Mouse (Mus musculus) embryonic facial prominence, embryonic 10.5 days (tissue): ENCODE results near the gene Ctnnal1. TPM values are rescaled to one million over a fixed set of nuclear protein-coding genes. Genes with fewer than 3 reads are reported as not detected.
A peak's percentile ranks its signal among the peaks of the same experiment; 100 is the strongest.

ENCODE experiments used
- DNase-seq: peaks from one replicate; pipeline ENCODE4 v3.0.0-alpha.2; 2017; ENCODE audit warnings: low spot score
- H3K27ac ChIP-seq: fragments of 300-500 bp; sonication (generic); replicated peaks from 2 replicates; pipeline ENCODE4 v1.5.1; 2016; ENCODE audit warnings: mild to moderate bottlenecking
- H3K27me3 ChIP-seq: fragments of 300-500 bp; sonication (generic); replicated peaks from 2 replicates; pipeline ENCODE4 v1.6.1; 2016; ENCODE audit warnings: low read depth, mild to moderate bottlenecking; ENCODE audit not compliant: poor library complexity, severe bottlenecking
- H3K36me3 ChIP-seq: fragments of 300-500 bp; sonication (generic); replicated peaks from 2 replicates; pipeline ENCODE4 v1.6.1; 2016; ENCODE audit warnings: mild to moderate bottlenecking, moderate library complexity
- H3K4me1 ChIP-seq: fragments of 300-500 bp; sonication (generic); 2 replicates; pipeline ENCODE4 v1.6.1; 2016
- H3K4me3 ChIP-seq: fragments of 300-500 bp; sonication (generic); 2 replicates; pipeline ENCODE4 v1.5.1; 2016; ENCODE audit warnings: mild to moderate bottlenecking, moderate library complexity
- H3K9me3 ChIP-seq: fragments of 300-500 bp; sonication (generic); 2 replicates; pipeline ENCODE4 v1.6.1; 2016; ENCODE audit warnings: mild to moderate bottlenecking
- WGBS: fragments of 180-500 bp; shearing (Covaris S2); methylation state at CpG from one replicate; pipeline ENCODE4 v1.1.7; 2016; 5-methylcytosine and 5-hydroxymethylcytosine counted together
- polyA plus RNA-seq: library from polyadenylated mRNA; unstranded; fragments of >200 nt; fragmentation: Nextera tagmentation; extraction: Ambion mirVana; gene quantifications from 2 replicates; pipeline ENCODE4 v1.2.1, GENCODE M21; 2016

Ctnnal1 gene
- polyA plus RNA-seq, 1 experiment from 2014 or later: 37.1 TPM

- H3K36me3 ChIP-seq: no peaks in the 10 kb centered on the region
- no peaks in the 10 kb centered on the region for H3K9me3 ChIP-seq
- peaks cover 8% of the 10 kb centered on the region; the same call in 1 of the 2 replicates for H3K4me1 ChIP-seq
- DNase-seq: no peak
- no peaks in the 10 kb centered on the region for H3K27me3 ChIP-seq
- no peak overlapping the region for H3K4me3 ChIP-seq
- no peak overlapping the region for H3K27ac ChIP-seq
- 87% methylated on average over 8 of the region's 8 CpGs for WGBS
Observed at GRCm38 (mm10) chr4:56856371-56856949, 8.5 kb downstream of the Ctnnal1 start.

GRCm38 (mm10) chr4:56855935-56856334, 9.1 kb downstream of the Ctnnal1 start:
- Histone ChIP-seq H3K27me3 (no peaks in the 10 kb centered on the region), H3K4me1 (peaks cover 12% of the 10 kb centered on the region), H3K4me3 (no peak overlapping the region), H3K36me3 (no peaks in the 10 kb centered on the region), H3K27ac (no peak overlapping the region), H3K9me3 (no peaks in the 10 kb centered on the region)
- no peak for DNase-seq
- 97% methylated on average over 5 of the region's 5 CpGs for WGBS

GRCm38 (mm10) chr4:56850724-56851123, 14.3 kb downstream of the Ctnnal1 start:
- Histone ChIP-seq H3K9me3 (no peaks in the 10 kb centered on the region), H3K4me1 (peaks cover 9% of the 10 kb centered on the region), H3K4me3 (no peak overlapping the region), H3K27ac (no peak overlapping the region), H3K27me3 (no peaks in the 10 kb centered on the region), H3K36me3 (peaks cover 12% of the 10 kb centered on the region)
- DNase-seq: peak; percentile 26
- 32% methylated on average over 6 of the region's 6 CpGs for WGBS

- Histone ChIP-seq H3K4me1 (peaks cover 9% of the 10 kb centered on the region), H3K9me3 (peaks cover 10% of the 10 kb centered on the region; the same call in 1 of the 2 replicates), H3K27ac (no peak overlapping the region), H3K36me3 (peaks cover 36% of the 10 kb centered on the region), H3K27me3 (no peaks in the 10 kb centered on the region), H3K4me3 (no peak overlapping the region)
- 84% methylated on average over 6 of the region's 6 CpGs for whole genome bisulfite sequencing
- no peak for DNase-seq
Observed at GRCm38 (mm10) chr4:56848044-56848443, 16.9 kb downstream of the Ctnnal1 start.

DNA sequence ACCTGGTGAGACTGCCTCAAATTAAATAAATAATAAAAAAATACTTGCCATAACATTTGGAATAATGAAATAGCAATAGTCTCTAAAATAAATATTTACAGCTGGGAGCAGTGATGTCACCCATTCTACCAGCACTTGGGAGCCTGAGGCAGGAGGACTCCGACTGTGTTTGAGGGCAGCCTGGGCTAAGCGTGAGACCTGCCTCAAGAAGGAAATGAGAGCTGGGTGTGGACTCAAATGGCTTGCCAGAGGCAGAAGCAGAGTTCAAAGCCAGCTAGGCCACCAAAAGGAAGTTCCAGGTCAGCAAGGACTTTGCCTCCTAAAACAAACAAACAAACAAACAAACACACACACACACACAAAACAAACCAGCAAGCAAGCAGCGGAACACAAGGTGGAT, 17.6 kb downstream of the Ctnnal1 start:
- peaks cover 42% of the 10 kb centered on the region for H3K36me3 ChIP-seq
- H3K27ac ChIP-seq: no peak overlapping the region
- DNase-seq: no peak
- no peak overlapping the region for H3K4me3 ChIP-seq
- peaks cover 9% of the 10 kb centered on the region for H3K4me1 ChIP-seq
- no peaks in the 10 kb centered on the region for H3K27me3 ChIP-seq
- H3K9me3 ChIP-seq: peaks cover 10% of the 10 kb centered on the region; the same call in 1 of the 2 replicates
- 91% methylated on average over 3 of the region's 3 CpGs for WGBS

GRCm38 (mm10) chr4:56845896-56846533, 19.0 kb downstream of the Ctnnal1 start:
- no peak overlapping the region for H3K4me3 ChIP-seq
- no peak overlapping the region for H3K27ac ChIP-seq
- 62% methylated on average over 12 of the region's 12 CpGs for WGBS
- H3K4me1 ChIP-seq: peaks cover 5% of the 10 kb centered on the region
- no peak for DNase-seq
- H3K9me3 ChIP-seq: peaks cover 10% of the 10 kb centered on the region; the same call in 1 of the 2 replicates
- peaks cover 51% of the 10 kb centered on the region for H3K36me3 ChIP-seq
- no peaks in the 10 kb centered on the region for H3K27me3 ChIP-seq

GRCm38 (mm10) chr4:56844911-56845310, 20.1 kb downstream of the Ctnnal1 start:
- H3K36me3 ChIP-seq: peaks cover 62% of the 10 kb centered on the region
- no peak for DNase-seq
- WGBS: 86% methylated on average over 4 of the region's 4 CpGs

DNA sequence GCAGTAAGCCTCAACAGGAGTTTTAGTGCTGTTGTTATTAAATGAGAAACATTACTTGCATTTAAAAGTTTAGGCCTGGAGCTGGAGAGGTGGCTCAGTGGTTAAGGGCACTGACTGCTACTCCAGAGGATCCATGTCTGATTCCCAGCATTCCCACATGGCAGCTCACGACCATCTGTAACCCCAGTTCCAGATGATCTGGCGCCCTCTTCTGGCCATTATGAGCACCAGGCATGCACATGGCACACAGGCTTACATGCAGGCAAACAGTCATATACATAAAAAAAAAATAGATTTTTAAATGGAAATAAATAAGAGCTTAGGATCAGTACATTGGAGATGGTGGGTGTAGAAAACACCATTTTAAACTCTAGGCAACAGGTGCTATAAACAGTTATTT, 21.0 kb downstream of the Ctnnal1 start:
- no peaks in the 10 kb centered on the region for H3K27me3 ChIP-seq
- peaks cover 69% of the 10 kb centered on the region for H3K36me3 ChIP-seq
- no peak overlapping the region for H3K27ac ChIP-seq
- 91% methylated on average over 2 of the region's 2 CpGs for WGBS
- no peak overlapping the region for H3K4me3 ChIP-seq
- peaks cover 10% of the 10 kb centered on the region; the same call in 1 of the 2 replicates for H3K9me3 ChIP-seq
- H3K4me1 ChIP-seq: no peaks in the 10 kb centered on the region
- no peak for DNase-seq

More at GRCm38 (mm10) chr4:56844911-56845310, 20.1 kb downstream of the Ctnnal1 start:
- H3K27me3 ChIP-seq: no peaks in the 10 kb centered on the region
- H3K4me3 ChIP-seq: no peak overlapping the region
- peaks cover 10% of the 10 kb centered on the region; the same call in 1 of the 2 replicates for H3K9me3 ChIP-seq
- no peak overlapping the region for H3K27ac ChIP-seq
- H3K4me1 ChIP-seq: no peaks in the 10 kb centered on the region

GRCm38 (mm10) chr4:56842501-56842900, 22.5 kb downstream of the Ctnnal1 start:
- 82% methylated on average over 7 of the region's 7 CpGs for WGBS
- H3K9me3 ChIP-seq: peaks cover 10% of the 10 kb centered on the region; the same call in 1 of the 2 replicates
- no peak overlapping the region for H3K27ac ChIP-seq
- no peak overlapping the region for H3K4me3 ChIP-seq
- H3K4me1 ChIP-seq: no peaks in the 10 kb centered on the region
- H3K27me3 ChIP-seq: no peaks in the 10 kb centered on the region
- H3K36me3 ChIP-seq: peaks cover 81% of the 10 kb centered on the region
- no peak for DNase-seq

- WGBS: 87% methylated on average over 3 of the region's 3 CpGs
- no peaks in the 10 kb centered on the region for H3K4me1 ChIP-seq
- H3K27me3 ChIP-seq: no peaks in the 10 kb centered on the region
- no peak overlapping the region for H3K27ac ChIP-seq
- H3K9me3 ChIP-seq: peaks cover 10% of the 10 kb centered on the region; the same call in 1 of the 2 replicates
- DNase-seq: no peak
- peaks cover 87% of the 10 kb centered on the region for H3K36me3 ChIP-seq
- no peak overlapping the region for H3K4me3 ChIP-seq
Observed at GRCm38 (mm10) chr4:56840297-56840696, 24.7 kb downstream of the Ctnnal1 start.

- DNase-seq: no peak
- H3K4me3 ChIP-seq: no peak overlapping the region
- no peak overlapping the region for H3K27ac ChIP-seq
- no peaks in the 10 kb centered on the region for H3K9me3 ChIP-seq
- no peaks in the 10 kb centered on the region for H3K27me3 ChIP-seq
- WGBS: 70% methylated on average over 6 of the region's 6 CpGs
- H3K4me1 ChIP-seq: no peaks in the 10 kb centered on the region
- H3K36me3 ChIP-seq: peaks cover 82% of the 10 kb centered on the region
Observed at GRCm38 (mm10) chr4:56837661-56838060, 27.3 kb downstream of the Ctnnal1 start.

GRCm38 (mm10) chr4:56831998-56832397, 33.0 kb downstream of the Ctnnal1 start:
- peaks cover 77% of the 10 kb centered on the region for H3K36me3 ChIP-seq
- 86% methylated on average over 7 of the region's 7 CpGs for WGBS

More at GRCm38 (mm10) chr4:56831998-56832397, 33.0 kb downstream of the Ctnnal1 start:
- Histone ChIP-seq H3K27me3 (no peaks in the 10 kb centered on the region), H3K4me1 (0 out of 2 replicates have a peak, but pooled peaks cover 5% of the 10 kb centered on the region), H3K4me3 (no peak overlapping the region), H3K27ac (no peak overlapping the region), H3K9me3 (no peaks in the 10 kb centered on the region)
- no peak for DNase-seq
